Mouse (Mus musculus) left cerebral cortex, postnatal 10 days (tissue): Measurements from ENCODE around the gene Tsr1. TPM values are rescaled to one million over a fixed set of nuclear protein-coding genes. Genes with fewer than 3 reads are reported as not detected.

Experiments
- DNase-seq, 2 experiments: peaks; one replicate each; pipeline ENCODE4 v3.0.0; 2021 to 2022; ENCODE audit warnings: low spot score in 2 of 2, mixed read lengths in 1 of 2; ENCODE audit errors: extremely low spot score in 1 of 2
- intact Hi-C: fragments of 180-260 bp; cut with DNase I; formaldehyde crosslinking; loops from one replicate; pipeline ENCODE4 v1.15.1; 2025
- total RNA-seq, 2 experiments: library from RNA; stranded (reverse); gene quantifications; 2 replicates each; pipeline ENCODE4 v1.2.3; 2021

Gene Tsr1
- 10 to 100 TPM; 36.4 to 38.5 TPM for total RNA-seq

- intact Hi-C loops: no loop called here
- peak; percentile 88 to 96 for DNase-seq
These were observed at the start of gene Tsr1 for GRCm38 (mm10) chr11:74897678-74898516. TSS of gene Tsr1 (plus strand) at chr11:74898071.

- no peak for DNase-seq
- intact Hi-C loops: no loop called here
These were observed 46.7 kb upstream of the Tsr1 start for GRCm38 (mm10) chr11:74850998-74851661.

- DNase-seq: peak in 1 of 2 experiments; percentile 26
- intact Hi-C loops: no loop called here
These were observed 40.1 kb upstream of the Tsr1 start for GRCm38 (mm10) chr11:74857756-74858155.

- intact Hi-C loops: no loop called here
- no peak for DNase-seq
These were observed 35.7 kb upstream of the Tsr1 start for GRCm38 (mm10) chr11:74862129-74862528.

GRCm38 (mm10) chr11:74863471-74863870 lies 34.4 kb upstream of the Tsr1 start:
- intact Hi-C loops: no loop called here

GRCm38 (mm10) chr11:74864421-74864820 lies 33.5 kb upstream of the Tsr1 start:
- intact Hi-C loops: no loop called here
- peak in 1 of 2 experiments; percentile 15 for DNase-seq

More at GRCm38 (mm10) chr11:74863471-74863870, 34.4 kb upstream of the Tsr1 start:
- DNase-seq: peak in 1 of 2 experiments; percentile 47

- intact Hi-C loops: no loop called here
- DNase-seq: peak in 1 of 2 experiments; percentile 27
These were observed 32.6 kb upstream of the Tsr1 start for GRCm38 (mm10) chr11:74865252-74865651.

GRCm38 (mm10) chr11:74866640-74867039 lies 31.2 kb upstream of the Tsr1 start:
- peak; percentile 58 to 77 for DNase-seq
- intact Hi-C loops: no loop called here

GRCm38 (mm10) chr11:74867181-74867580 lies 30.7 kb upstream of the Tsr1 start:
- intact Hi-C loops: no loop called here
- peak in 1 of 2 experiments; percentile 21 for DNase-seq

- intact Hi-C loops: no loop called here
- DNase-seq: peak in 1 of 2 experiments; percentile 52
These were observed 29.7 kb upstream of the Tsr1 start for GRCm38 (mm10) chr11:74868046-74868760.

- DNase-seq: peak in 1 of 2 experiments; percentile 13
- intact Hi-C loops: no loop called here
These were observed 28.3 kb upstream of the Tsr1 start for GRCm38 (mm10) chr11:74869603-74870002.

GRCm38 (mm10) chr11:74870544-74870943 lies 27.3 kb upstream of the Tsr1 start:
- no peak for DNase-seq
- intact Hi-C loops: no loop called here

- intact Hi-C loops: no loop called here
- DNase-seq: peak in 1 of 2 experiments; percentile 61
These were observed 26.8 kb upstream of the Tsr1 start for GRCm38 (mm10) chr11:74870991-74871622.

GRCm38 (mm10) chr11:74874630-74875029 lies 23.2 kb upstream of the Tsr1 start:
- DNase-seq: no peak
- intact Hi-C loops: no loop called here

- peak; percentile 70 to 78 for DNase-seq
- intact Hi-C loops: no loop called here
These were observed 21.1 kb upstream of the Tsr1 start for GRCm38 (mm10) chr11:74876801-74877200.

GRCm38 (mm10) chr11:74880999-74881398 lies 16.9 kb upstream of the Tsr1 start:
- intact Hi-C loops: no loop called here
- no peak for DNase-seq

- intact Hi-C loops: no loop called here
These were observed 15.9 kb upstream of the Tsr1 start for GRCm38 (mm10) chr11:74881979-74882378.

GRCm38 (mm10) chr11:74883098-74883497 lies 14.8 kb upstream of the Tsr1 start:
- intact Hi-C loops: no loop called here
- DNase-seq: no peak

More at GRCm38 (mm10) chr11:74881979-74882378, 15.9 kb upstream of the Tsr1 start:
- DNase-seq: peak in 1 of 2 experiments; percentile 51

- no peak for DNase-seq
- intact Hi-C loops: no loop called here
These were observed 3.3 kb upstream of the Tsr1 start for GRCm38 (mm10) chr11:74894619-74895018.
